ENCODE assay signal across 9 mouse cellular contexts in genomic region chr7:28675746-28676145, GRCm38 (mm10). TPM values are rescaled to one million over a fixed set of nuclear protein-coding genes. Genes with fewer than 3 reads are reported as not detected.
DNase-seq lines count a peak whose midpoint lies in the region; TF ChIP-seq lines count a peak whose summit lies in the region.
"Had no signal": no experiment of that assay in that cellular context is flagged by ENCODE, and none has a peak within 500 bp of the region (broad histone marks: within the 10 kb centered on the region; RNA-seq: fewer than 3 reads in every experiment).

No protein-coding gene starts in this region.

- no peaks in the 10 kb centered on the region for H3K36me3 ChIP-seq in heart, adult 2 months (ENCODE audit: control insufficient read depth, insufficient read depth, low read length)
- no peaks in the 10 kb centered on the region for H3K36me3 ChIP-seq in limb, embryonic 10.5 days
- H3K36me3 ChIP-seq: embryonic facial prominence, embryonic 13.5 days had no signal

- H3K27ac ChIP-seq in heart, adult 2 months: no peak overlapping the region
- no peak overlapping the region for H3K27ac ChIP-seq in limb, embryonic 10.5 days
- H3K27ac ChIP-seq: embryonic facial prominence, embryonic 13.5 days had no signal

- WGBS in heart, adult 2 months: 38% methylated on average over 11 of the region's 11 CpGs
- WGBS in limb, embryonic 10.5 days: 44% methylated on average over 11 of the region's 11 CpGs

- no peak for TF ChIP-seq EP300 in heart, adult 2 months (IDR thresholded peaks at IDR 0.05; ENCODE audit: insufficient read depth, low read depth, low read length)

- H3K9ac ChIP-seq in heart, adult 2 months (ENCODE audit: low read depth, low read length): no peak overlapping the region
- H3K9ac ChIP-seq: embryonic facial prominence, embryonic 13.5 days had no signal

- H3K9me3 ChIP-seq in limb, embryonic 10.5 days (replicated peaks): no peaks in the 10 kb centered on the region
- H3K9me3 ChIP-seq: embryonic facial prominence, embryonic 13.5 days had no signal

- 0 out of 2 replicates have a peak, but pooled peaks cover 3% of the 10 kb centered on the region for H3K27me3 ChIP-seq in heart, adult 2 months (ENCODE audit: control insufficient read depth, insufficient read depth, low read length)
- H3K27me3 ChIP-seq in limb, embryonic 10.5 days (ENCODE audit: low read depth, poor library complexity, severe bottlenecking): 0 out of 2 replicates have a peak, but pooled peaks cover 3% of the 10 kb centered on the region
- H3K27me3 ChIP-seq: embryonic facial prominence, embryonic 13.5 days had no signal

- TF ChIP-seq POLR2A in heart, adult 2 months (IDR thresholded peaks at IDR 0.05; ENCODE audit: insufficient read depth, low read depth, low read length): no peak

- H3K4me3 ChIP-seq in heart, adult 2 months: no peak overlapping the region
- no peak overlapping the region for H3K4me3 ChIP-seq in limb, embryonic 10.5 days
- H3K4me3 ChIP-seq: embryonic facial prominence, embryonic 13.5 days had no signal

- H3K79me2 ChIP-seq in heart, adult 2 months (replicated peaks; ENCODE audit: control insufficient read depth, insufficient read depth, low read length): no peaks in the 10 kb centered on the region

- TF ChIP-seq CTCF in heart, adult 2 months (IDR thresholded peaks at IDR 0.05): peak; percentile 53

- H3K4me1 ChIP-seq in heart, adult 2 months (ENCODE audit: control insufficient read depth, insufficient read depth, low read length): no peaks in the 10 kb centered on the region
- H3K4me1 ChIP-seq in limb, embryonic 10.5 days: no peaks in the 10 kb centered on the region
- H3K4me1 ChIP-seq: embryonic facial prominence, embryonic 13.5 days had no signal

- intact Hi-C loops in heart, adult 2 months (cut with DNase I): no loop called here

- DNase-seq in heart, adult 2 months: peak in 1 of 2 experiments; percentile 13
- DNase-seq in heart, adult 8-10 months (ENCODE audit: low spot score): no peak
- DNase-seq in ES-CJ7 (ENCODE audit: low read depth, low spot score): peak; percentile 95
- DNase-seq in adrenal gland, postnatal 36 days: peak; percentile 57 to 68
- peak; percentile 35 for DNase-seq in limb, embryonic 10.5 days (ENCODE audit: low spot score)
- no peak for DNase-seq in spleen, postnatal 4 days (ENCODE audit: low spot score in 2 of 2)
- DNase-seq in left cerebral cortex, adult 11 months (ENCODE audit: low spot score): no peak
- no peak for DNase-seq in right cerebral cortex, postnatal 36 days (ENCODE audit: low spot score in 2 of 2)

RNA-seq across cellular contexts. Expression of gene Fbxo27, which starts 16.9 kb away (rescaled TPM):
- total RNA-seq in heart, adult 2 months (2021): under 1 TPM in 1 of 2 experiments, not detected in 1; 0.23 TPM
- 1.1 and 1.2 TPM in 2 replicates for polyA plus RNA-seq in heart, adult 2 months (2012; rRNA removed)
- under 1 TPM in 3 of 4 experiments, not detected in 1; 0.11 to 0.72 (median 0.16) TPM for total RNA-seq in heart, adult 8-10 months (2022)
- total RNA-seq in adrenal gland, postnatal 36 days (2021): 1 to 10 TPM in 1 of 2 experiments, under 1 TPM in 1; 0.86 to 1.6 TPM
- polyA plus RNA-seq in limb, embryonic 10.5 days (2016; fragmentation: Nextera tagmentation; extraction: Ambion mirVana): 4.7 and 6.3 TPM in 2 replicates

RNA-seq across cellular contexts. Expression of gene Fbxo17, which starts 40.9 kb away (rescaled TPM):
- total RNA-seq in heart, adult 2 months (2021): under 1 TPM; 0.37 to 0.57 TPM
- polyA plus RNA-seq in heart, adult 2 months (2012; rRNA removed): 1.7 and 2.0 TPM in 2 replicates
- total RNA-seq in heart, adult 8-10 months (2022): 1 to 10 TPM in 3 of 4 experiments, under 1 TPM in 1; 0.55 to 1.2 (median 1.1) TPM
- 1 to 10 TPM; 2.2 to 3.5 TPM for total RNA-seq in adrenal gland, postnatal 36 days (2021)
- polyA plus RNA-seq in limb, embryonic 10.5 days (2016; fragmentation: Nextera tagmentation; extraction: Ambion mirVana): 12.7 and 16.1 TPM in 2 replicates

RNA-seq across cellular contexts. Expression of gene Acp7, which starts 44.6 kb away (rescaled TPM):
- not detected for total RNA-seq in heart, adult 2 months (2021)
- polyA plus RNA-seq in heart, adult 2 months (2012; rRNA removed): 0.49 TPM in 1 of 2 replicates, not detected in the other
- total RNA-seq in heart, adult 8-10 months (2022): not detected
- total RNA-seq in adrenal gland, postnatal 36 days (2021): not detected
- not detected in 2 replicates for polyA plus RNA-seq in limb, embryonic 10.5 days (2016; fragmentation: Nextera tagmentation; extraction: Ambion mirVana)
- polyA plus RNA-seq: embryonic facial prominence, embryonic 13.5 days had no signal

Comparison
In these comparisons a context has a peak if more than half of its experiments do, and no peak if none do; other contexts are left out.
1. DNase-seq: peak in ES-CJ7 (single experiment), adrenal gland, postnatal 36 days (2 of 2) and limb, embryonic 10.5 days (single experiment); none in heart, adult 8-10 months (single experiment), spleen, postnatal 4 days (0 of 2), left cerebral cortex, adult 11 months (single experiment) and right cerebral cortex, postnatal 36 days (0 of 2).